Mouse (Mus musculus): ENCODE results near the gene Plcb1.

GRCm38 (mm10) chr2:135140576-135140975 is 354.7 kb downstream of the Plcb1 start:
- TF ChIP-seq CTCF (IDR thresholded peaks at IDR 0.05; ENCODE audit: borderline replicate concordance, insufficient read depth, low read length) = no peak
- TF ChIP-seq POLR2A (IDR thresholded peaks at IDR 0.05; ENCODE audit: low read depth, low read length) = no peak
